Mouse (Mus musculus) lung, postnatal 0 days (tissue): ENCODE data around the gene Dgkk.

Experiments used
- CTCF ChIP-seq: IDR thresholded peaks from 2 replicates; pipeline ENCODE4 v1.5.1; 2016; ENCODE audit warnings: antibody characterized with exemption, mild to moderate bottlenecking
- EP300 ChIP-seq: IDR thresholded peaks from 2 replicates; pipeline ENCODE4 v1.6.1; 2016; ENCODE audit warnings: antibody characterized with exemption, mild to moderate bottlenecking, control low read depth

DNA sequence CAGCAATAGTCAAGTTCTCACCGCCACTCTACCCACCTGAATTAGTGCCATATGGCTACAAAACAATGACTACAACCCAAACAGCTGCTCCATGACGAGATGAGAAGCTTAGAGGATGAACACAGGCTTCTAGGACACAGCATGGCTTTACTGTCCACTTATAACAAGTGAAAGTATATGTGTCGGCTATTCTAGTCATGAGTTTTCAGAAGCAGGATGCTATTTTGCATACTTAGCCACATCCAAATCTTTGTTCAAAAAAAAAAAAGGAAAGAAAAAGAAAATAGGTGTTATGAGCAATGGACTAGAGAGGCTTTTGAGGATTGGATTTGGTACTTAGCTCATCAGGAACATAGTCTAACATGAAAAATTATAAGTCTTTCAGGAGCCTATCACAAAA, 74.4 kb downstream of the Dgkk start:
- TF ChIP-seq CTCF (no peak), EP300 (no peak)
